Mouse (Mus musculus) embryo, embryonic 11 days (tissue): ENCODE data around the gene Rps27rt.
"Not testable (repeated sequence)": the region's sequence is repeated elsewhere in the genome, so short reads cannot be mapped to it uniquely, and the experiment has no call there.

Experiments used
- DNase-seq: peaks from one replicate; pipeline ENCODE4 v3.0.0-alpha.2; 2015

Gene Rps27rt

DNA sequence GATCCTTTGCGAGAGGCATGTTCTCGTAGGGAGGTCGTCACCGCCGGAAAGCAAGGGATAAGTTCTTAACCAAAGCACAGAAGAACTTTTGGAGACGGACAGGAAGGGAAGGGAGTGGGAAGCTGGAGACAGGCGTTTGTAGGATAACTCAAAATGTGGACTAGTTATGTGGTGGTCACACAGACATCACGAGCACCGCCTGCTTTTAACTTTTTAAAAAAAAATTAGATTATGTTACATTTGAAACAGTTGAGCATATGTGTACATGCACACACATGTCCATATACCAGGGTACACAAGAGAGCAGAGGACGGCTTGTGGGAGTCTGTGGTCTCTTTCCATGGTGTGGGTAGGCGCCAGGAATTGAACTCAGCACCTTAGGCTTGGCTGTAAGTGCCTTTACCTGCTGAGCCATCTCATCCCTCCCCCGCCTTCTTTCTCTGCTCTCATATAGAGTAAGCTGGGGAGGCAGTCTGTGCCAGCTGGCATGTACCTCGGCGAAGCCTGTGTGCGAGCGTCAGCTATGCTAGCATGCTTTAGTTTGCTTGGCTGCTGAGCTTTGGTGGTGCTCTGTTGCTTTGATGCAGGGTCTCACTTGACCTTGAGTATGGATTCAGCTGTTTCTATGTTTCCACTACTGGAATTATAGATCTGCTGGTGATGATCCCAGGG, at the start of gene Rps27rt:
TSS of gene Rps27rt (minus strand) at position 51 of the 672 bp plus-strand sequence.
- DNase-seq: no peak

DNA sequence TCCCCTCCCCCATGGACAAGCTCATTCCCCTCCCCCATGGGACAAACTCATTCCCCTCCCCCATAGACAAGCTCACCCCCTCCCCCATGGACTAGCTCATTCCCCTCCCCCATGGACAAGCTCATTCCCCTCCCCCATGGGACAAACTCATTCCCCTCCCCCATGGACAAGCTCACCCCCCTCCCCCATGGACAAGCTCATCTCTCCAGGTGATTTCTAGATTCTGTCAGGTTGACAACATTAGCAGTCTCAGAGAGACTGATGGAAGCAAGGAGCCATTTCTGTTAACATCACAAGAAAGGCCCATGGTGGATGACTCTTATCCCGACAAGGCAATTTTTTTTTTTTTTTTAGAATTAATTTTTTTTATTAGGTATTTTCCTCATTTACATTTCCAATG, 48.5 kb upstream of the Rps27rt start:
- DNase-seq: not testable (repeated sequence)

DNA sequence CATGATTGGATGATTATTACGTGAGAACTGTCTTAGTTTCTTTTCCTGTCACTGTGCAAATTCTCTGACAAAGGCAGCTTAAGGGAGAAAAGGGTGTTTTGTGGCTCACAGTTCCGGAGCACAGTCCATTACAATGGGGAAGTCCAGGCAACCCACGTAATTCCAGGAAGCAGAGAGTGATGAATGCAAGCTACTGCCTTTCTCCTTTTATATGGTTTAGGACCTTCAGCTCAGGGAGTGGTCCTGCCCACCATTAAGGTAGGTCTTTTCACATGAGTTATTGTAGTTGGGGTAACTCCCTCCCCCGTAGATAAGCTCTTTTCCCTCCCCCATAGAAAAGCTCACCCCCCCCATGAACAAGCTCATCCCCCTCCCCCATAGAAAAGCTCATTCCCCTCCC, 48.0 kb upstream of the Rps27rt start:
- no peak for DNase-seq

DNA sequence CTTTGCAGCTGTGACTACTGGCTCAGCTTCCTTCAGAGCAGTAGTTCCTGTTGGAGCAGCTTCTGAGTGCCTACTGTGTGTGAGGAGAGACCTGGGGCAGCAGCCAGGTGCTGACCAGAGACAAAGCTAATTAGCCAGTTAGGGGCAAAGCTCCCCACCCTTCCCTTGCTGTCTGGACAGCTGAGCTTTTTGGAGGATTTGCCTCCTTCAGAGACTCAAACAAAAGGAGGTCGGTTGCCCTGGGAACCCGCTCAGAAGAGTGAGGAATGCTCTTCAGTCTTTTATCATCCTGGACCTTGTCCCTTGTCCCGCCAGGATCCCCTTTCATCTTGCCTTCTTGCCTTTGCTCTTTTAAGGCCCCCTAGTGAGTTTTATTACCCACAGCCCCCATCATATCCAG, 46.8 kb upstream of the Rps27rt start:
- DNase-seq: peak; percentile 81

DNA sequence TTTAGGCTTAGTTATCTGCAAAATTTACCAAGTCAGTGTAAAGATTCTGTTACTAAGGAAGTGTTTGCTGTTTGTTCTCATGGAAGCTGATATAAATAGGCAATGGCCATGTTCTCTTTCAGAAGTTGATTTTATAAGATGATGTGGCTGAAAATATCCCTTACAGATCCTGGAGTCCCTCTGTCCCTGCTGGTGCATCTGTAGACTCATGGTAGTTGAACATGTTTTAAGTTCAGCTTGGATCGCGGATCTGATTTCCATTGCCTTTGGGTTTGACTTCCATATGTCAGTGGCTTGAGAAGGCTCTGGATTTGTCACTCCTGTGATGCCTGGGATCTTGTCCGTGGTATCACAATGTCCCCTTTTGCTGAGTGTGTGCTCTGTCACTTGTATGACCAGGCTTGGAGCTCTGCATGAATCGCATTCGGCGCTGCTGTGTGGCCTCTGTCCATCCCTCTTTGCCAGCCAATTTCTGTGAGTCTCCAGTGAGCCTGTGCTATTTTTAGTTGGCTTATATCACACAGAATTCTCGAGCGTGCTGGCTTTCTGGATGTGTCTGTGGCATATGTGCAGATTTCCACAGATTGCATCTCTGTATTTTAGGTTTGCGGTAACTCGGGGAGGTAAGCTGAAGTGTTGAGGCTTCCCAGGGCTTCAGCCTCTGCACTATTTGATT, 41.3 kb upstream of the Rps27rt start:
- DNase-seq: no peak

DNA sequence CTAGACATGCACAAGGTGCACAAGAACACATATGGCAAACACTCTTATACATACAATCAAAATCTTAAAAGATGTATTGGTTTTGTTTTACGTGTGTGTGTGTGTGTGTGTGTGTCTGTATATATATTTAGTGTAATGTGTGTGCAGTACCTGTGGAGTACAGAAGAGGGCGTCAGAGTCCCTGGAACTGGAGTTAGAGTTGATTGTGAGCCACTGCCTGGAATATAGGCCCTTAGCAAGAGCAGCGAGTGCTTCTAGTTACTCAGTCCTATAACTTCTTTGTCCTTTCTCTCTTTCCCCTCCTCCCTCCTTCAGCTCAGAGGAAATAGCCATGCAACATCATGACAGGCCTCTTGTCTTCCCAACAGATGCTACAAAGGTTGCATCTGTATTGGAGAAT, 40.6 kb upstream of the Rps27rt start:
- DNase-seq: no peak

DNA sequence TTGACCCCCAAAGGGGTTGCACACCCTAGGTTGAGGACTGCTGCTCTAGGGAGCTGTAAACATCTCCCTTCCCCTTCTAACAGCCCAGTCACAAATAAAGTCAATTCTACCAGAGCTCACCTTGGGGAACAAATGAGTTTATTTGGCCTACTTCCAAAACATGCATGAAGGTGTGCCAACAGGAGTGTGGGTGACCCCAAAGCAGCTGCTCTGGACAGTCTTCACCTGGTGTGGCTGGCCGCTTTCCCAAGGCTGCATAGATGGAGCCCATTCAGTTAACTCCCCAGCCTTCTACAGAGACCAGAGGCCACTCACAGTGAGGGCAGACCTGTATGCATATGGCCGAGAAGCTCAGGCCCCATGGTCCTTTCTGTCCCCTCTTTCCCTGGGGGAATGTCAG, 38.9 kb upstream of the Rps27rt start:
- no peak for DNase-seq

DNA sequence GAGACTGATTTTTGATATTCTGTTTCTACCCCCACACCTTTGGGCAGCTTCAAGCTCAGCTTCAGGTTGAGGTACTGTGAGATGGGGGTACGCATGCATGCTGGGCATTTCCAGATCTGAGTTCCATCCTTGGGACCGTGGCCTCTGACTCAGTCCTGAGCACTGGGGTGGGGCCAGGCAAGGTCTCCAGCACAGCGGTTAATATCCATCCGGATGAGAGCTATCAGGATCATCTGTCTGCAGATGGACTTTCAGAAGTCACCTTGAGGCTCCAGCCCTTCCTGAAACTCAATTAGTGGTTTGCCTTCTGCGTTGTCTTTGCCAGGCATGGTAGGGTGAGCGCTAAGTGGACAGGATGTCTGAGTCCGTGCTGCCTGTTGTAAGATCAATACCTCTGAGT, 37.6 kb upstream of the Rps27rt start:
- DNase-seq: no peak

DNA sequence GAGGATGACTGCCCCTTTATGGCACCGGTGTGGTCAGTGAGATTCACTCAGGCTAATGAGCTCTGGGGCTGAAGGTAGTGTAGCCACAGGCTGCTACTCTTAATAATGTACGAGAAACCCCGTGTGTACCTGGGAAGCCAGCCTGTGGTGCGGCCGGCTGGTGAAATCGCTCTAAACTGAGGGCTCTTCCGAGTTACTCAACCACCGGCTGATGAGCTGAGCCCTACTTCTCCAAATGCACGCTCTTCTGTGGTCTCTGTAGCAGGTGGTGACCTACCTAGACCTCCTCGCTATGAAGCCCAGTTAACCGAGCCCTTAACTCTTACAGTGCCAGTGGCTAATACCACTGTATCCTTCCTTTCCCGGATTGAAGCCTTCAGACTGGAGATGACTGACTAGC, 29.8 kb upstream of the Rps27rt start:
- no peak for DNase-seq

DNA sequence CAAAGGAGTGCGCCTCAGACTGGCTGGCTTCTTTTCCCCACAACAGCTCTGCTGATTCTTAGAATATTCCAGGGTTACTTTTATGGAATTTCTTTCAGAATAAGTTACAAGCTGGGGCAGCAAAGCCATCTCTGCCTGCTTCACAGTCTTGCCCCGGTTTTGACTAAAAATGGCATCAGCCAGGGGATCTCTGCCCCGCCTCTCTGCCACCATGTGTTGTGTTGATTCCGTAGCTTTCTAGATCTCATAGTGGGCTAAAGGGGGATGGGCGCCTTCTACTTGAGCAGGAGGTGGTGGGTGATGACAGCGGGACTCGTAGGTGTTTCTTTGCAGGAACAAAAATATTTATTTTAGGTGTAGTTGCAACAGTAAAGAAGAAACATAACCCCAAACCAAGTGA, 25.7 kb upstream of the Rps27rt start:
- DNase-seq: no peak

DNA sequence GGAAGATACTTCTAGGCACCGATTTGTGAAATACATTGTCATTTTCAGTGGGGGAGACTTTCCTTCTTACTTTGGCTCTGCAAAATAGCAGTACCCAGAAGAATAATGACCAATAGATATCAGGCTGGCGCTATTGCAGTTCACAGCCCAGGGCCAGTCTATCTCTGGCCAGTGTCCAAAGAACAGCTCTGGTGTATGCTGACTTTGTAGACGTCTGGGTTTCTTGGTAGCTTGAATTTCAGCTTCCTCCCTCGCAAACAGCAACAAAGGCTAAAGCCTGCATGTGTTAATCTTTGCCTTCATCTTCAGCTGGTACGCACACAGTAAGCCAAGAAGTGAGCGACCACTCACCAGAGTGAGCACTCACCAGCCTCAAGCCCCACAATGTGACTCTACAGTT, 25.2 kb upstream of the Rps27rt start:
- DNase-seq: no peak

DNA sequence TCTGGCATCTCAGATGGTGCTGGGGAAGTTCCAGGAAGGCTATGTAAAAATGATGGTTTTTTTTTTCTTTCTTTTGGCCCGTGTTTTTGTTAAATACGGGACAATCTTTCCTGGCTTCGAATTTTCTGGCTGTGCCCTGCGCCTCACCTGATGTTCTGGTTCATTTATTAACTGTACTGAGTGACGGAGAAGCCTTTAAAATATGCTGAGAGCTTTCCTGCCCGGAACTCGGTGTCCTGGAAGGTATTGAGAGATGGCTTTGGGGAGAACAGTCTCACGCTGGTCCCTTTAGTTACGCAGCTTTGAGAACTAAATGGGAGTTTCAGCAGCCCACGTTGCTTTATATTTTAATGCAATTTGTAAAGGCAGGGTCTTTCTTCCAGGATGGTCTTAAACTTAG, 22.9 kb upstream of the Rps27rt start:
- no peak for DNase-seq

DNA sequence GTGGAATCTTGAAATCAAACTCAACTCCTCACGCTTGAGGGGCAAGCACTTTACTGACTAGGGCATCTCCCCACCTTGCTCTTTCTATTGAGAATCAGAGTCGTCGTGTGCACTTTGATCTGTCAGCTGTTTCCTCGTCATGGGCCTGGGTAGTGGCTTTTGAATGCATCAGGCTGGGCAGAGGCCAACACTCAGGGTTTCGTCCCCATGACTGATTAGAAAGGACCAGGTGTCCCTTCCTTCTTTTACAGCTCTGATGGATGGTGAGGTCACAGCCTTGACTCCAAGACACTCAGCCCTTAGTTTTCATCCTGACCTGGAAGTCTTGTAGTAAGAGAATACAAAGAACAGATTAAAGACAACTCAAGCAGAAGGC, 17.2 kb upstream of the Rps27rt start:
- no peak for DNase-seq

DNA sequence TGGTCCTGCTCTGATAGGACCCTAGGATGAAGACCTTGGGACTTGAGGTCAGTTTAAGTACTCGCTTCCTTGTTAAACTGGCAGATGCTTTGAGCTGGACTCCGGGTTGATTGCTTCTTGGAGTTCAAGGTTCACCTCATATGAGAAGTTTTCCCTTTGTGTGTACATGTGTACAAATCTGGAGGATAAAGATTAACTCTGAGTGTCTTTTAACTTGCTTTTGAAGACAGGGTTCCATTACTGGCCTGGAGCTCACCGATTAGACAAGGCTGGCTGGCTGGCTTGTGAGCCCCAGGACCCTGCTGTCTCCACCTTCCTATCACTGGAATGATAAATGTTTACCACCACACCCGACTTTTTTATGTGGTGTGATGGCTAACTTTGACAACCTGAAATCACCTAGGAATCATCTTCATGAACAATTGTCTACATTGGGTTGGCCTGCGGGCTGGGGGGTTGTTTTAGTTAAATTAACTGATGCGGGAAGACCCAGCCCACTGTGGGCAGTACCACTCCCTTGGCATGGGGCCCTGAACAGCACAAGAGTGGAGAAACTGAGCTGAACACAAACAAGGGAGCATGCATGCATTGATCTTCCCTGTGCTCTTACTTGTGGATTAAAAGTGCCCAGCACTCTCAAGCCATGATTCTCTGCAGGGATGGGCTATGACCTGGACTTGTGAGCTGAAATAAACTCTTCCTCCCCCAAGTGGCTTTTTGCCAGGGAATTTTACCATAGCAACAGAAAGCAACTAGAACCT, 16.7 kb upstream of the Rps27rt start:
- no peak for DNase-seq

DNA sequence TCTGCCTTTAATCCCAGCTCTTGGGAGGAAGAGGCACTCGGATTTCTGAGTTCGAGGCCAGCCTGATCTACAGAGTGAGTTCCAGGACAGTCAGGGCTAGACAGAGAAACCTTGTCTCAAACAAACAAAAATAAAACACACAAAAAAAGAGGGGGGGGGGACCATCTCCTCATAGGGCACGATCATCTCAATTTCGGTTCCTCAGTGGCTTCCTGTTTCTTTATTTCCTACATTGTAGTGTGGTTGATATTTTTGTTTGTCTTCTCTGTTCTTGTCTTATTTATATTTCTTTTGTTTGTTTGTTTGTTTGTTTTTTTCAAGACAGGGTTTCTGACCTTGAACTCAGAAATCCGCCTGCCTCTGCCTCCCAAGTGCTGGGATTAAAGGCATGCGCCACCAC, 13.9 kb upstream of the Rps27rt start:
- DNase-seq: no peak

DNA sequence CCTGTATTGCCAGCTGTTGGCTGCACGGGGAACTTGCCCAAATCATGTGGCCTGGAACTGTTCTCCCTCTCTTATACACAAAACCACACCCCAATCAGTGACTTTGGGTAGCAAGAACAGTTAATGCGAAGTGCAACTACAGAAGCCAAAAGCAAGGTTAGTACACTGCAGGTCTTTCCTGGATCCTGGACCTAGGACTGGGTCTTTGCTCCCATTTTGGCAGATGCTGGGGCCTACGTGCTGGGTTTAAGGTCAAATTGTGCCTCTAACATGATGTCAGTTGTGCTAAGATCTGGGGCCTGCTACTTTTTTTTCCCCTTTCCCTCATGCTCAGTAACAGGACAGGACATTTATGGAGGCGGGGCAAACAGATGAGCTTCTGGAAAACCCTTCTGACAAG, 13.2 kb upstream of the Rps27rt start:
- DNase-seq: no peak

DNA sequence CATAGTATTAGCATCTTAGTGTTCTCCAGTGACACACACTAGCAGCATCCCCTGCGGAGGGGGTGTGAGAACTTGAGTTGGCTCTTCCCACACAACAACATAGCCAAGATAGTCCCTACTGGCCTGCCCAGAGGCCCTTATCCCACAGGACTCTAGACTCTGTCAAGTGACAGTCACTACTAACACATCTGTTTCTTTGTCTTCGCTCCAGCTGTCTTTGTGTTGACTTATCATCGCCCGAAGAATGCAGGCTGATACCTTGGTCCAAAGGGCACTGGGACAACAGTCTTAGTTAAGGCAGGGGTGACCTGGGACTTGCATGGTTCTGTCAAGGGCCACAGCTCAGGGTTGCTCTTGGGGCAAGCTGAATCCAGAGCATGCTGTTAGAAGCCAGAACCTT, 12.7 kb upstream of the Rps27rt start:
- DNase-seq: no peak

DNA sequence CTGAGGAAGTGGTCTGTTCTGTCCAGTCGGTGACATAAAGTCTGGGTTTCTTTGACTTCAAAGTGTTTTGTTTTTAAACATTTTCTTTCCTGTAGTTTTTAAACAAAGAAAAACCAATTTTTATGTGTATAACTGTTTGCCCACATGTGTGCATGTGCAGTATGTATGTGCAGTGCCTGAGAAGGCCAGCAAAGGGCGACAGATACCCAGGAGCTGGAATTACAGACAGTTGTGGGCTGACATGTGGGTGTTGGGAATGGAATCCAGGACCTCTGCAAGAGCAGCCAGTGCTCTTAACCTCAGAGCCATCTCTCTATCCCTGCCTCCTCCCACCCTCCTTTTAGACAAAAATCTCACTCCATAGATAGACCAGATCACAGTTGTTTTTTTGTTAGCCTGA, 10.0 kb upstream of the Rps27rt start:
- DNase-seq: no peak

DNA sequence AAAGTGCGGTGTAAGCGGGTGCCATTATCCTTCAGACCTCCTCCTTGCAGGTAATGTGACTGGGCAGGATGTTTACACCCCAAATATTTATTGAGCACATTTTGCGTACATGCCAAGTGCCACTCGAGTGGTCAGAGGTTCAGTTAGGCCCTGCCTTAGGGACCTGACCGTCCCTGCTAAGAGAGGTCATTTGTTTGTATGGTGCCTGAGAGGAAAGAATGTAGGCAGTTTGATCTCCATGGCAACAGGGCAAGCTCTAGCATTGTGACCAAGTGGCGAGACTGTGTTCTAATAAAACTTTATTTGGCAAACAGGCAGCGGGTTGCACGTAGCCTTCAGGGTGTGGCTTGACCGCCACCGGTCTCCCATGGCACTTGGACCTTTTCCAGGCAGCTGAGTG, 7.9 kb upstream of the Rps27rt start:
- peak; percentile 17 for DNase-seq

DNA sequence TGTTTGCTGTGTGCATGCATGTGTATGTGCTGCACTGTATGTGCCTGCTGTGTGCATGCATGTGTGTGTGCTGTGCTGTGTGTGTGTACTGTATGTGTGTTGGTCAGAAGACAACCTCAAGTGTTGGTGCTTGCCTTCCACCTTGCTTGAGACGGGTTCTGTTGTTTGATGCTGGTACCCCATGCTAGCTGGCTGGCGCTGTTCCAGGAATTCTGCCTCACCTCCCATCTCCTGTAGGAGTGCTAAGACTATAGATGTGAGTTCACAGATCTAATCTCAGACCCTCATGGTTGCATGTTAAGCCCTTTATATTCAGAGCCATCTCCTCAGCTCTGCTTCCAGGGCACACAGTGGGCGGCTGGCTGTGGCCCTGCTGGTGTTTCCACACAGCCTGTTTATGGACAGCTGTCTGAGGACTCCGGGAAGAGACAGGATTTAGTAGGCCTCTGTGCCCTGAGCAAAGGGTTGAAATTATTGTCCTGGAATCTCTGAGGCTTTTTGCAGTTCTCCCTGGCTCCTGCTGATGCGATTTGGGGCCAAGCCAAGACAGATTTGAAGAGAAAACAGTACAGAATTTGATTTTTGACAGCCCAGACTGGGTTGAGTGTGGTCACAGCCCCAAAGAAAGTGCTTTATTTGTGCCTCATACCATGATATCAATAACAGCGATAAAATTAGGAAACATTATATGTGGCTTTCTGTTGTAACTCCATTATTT, 6.2 kb upstream of the Rps27rt start:
- no peak for DNase-seq

DNA sequence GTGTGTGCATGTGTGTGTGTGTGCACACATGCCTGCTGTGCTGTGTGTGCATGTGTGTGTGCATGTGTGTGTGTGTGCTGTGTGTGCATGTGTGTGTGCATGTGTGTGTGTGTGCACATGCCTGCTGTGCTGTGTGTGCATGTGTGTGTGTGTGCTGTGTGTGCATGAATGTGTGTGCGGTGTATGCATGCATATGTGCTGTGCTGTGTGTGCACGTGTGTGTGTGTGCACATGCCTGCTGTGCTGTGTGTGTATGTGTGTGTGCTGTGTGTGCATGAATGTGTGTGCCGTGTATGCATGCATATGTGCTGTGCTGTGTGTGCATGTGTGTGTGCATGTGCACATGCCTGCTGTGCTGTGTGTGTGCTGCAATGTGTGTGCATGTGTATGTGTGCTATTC, 5.5 kb upstream of the Rps27rt start:
- no peak for DNase-seq

DNA sequence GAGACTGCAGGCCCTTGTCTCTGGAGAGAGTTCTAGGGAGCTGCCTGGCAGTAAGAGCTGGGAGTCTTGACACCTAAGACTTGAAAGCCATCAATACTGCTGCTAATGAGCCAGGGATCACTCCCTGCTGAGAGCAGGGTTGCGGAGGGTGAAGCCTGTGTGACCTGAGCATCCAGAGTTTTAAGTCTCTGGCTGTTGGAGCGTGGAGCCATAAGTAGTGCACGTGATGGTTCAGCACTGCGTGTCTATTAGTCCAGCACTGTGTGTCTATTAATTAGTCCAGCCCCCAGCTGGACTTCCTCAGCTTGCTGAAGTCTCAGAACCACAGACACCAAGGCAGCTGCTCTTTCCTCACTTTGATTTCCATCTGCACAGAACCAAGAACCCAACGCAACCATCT, 3.8 kb upstream of the Rps27rt start:
- no peak for DNase-seq

DNA sequence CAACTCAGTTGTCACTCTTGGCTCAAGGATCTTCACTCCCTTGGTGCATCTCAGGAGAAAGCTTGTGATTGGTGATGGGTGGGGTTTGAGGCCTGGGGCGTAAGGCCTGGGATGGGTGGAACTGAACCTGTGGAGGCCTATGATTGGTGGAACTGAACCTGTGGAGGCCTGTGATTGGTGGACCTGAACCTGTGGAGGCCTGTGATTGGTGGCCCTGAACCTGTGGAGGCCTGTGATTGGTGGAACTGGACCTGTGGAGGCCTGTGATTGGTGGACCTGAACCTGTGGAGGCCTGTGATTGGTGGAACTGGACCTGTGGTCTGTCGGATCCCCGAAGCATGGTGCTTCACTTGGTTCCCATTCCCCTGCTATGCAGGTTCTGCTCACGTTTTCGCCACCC, 3.2 kb upstream of the Rps27rt start:
- DNase-seq: no peak

DNA sequence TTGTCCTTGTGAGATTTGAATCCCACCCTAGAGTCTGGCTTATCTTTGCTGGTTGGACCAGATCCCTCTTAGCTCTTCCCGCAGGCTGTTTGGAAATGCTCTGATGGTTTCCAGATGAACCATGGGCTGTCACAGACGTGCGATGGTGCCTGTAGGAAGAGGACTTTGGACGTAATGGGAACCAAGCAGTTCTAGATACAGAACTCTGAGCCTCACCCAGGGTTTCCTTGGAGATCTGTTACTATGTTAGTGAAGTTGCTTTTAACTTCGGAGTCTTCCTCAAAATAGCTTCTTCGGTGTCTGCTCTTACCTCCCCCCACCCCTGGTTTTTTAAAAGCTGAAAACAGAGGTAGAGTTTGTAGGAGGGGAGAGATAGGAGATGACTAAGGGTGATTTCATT, 2.6 kb downstream of the Rps27rt start:
- no peak for DNase-seq
